Mouse (Mus musculus): Measurements from ENCODE around the gene Cdkal1.

Gene Cdkal1

GRCm38 (mm10) chr13:29403217-29403616 is 452.3 kb downstream of the Cdkal1 start:
- DNase-seq (ENCODE audit: low spot score): no peak

- no peak for DNase-seq (ENCODE audit: low spot score)
Measured at GRCm38 (mm10) chr13:29402526-29403040, 452.9 kb downstream of the Cdkal1 start.

DNA sequence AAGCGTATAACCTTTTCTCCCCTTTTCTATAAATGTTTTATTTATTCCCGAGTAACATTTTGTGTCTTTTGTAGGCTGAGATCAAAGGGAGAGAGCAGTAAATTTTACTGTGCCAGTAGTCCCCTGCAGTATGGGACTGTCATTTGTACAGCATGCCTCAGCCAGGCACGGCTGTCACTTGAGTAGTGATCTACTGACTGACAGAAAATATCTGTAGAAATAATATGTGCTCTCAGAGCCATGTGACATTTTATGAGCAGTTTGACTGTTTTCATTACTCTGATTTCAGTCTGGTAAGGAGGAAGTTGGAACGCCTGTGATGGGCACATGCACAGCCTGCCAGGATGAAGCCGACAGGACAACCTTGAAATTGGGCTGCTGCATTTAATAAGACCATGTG is 455.6 kb downstream of the Cdkal1 start:
- no peak for DNase-seq (ENCODE audit: low spot score)

- no peak for DNase-seq (ENCODE audit: low spot score)
Measured at GRCm38 (mm10) chr13:29398456-29398855, 457.0 kb downstream of the Cdkal1 start.

DNA sequence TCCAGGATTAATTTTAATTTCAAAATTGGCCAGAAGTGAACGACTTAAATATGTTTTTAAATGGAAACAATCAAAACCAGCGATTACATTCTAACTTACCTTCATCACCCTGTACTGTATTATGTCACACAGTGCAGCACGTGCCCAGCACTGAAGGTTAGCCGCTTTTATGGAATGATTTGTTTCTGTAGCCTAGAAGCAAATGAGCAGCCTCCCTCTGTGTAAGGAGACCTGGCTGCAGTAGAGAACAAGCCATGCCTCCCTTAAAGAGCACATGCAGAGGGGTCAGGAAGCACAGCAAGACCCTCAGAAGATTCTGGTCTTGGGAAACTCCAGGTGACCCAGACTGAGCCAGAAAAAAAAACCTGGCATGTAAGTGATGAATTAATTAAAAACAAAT is 459.8 kb downstream of the Cdkal1 start:
- DNase-seq (ENCODE audit: low spot score): no peak

- no peak for DNase-seq (ENCODE audit: low spot score)
Measured at GRCm38 (mm10) chr13:29390025-29390424, 465.4 kb downstream of the Cdkal1 start.

- DNase-seq (ENCODE audit: low spot score): no peak
Measured at GRCm38 (mm10) chr13:29388918-29389317, 466.6 kb downstream of the Cdkal1 start.

DNA sequence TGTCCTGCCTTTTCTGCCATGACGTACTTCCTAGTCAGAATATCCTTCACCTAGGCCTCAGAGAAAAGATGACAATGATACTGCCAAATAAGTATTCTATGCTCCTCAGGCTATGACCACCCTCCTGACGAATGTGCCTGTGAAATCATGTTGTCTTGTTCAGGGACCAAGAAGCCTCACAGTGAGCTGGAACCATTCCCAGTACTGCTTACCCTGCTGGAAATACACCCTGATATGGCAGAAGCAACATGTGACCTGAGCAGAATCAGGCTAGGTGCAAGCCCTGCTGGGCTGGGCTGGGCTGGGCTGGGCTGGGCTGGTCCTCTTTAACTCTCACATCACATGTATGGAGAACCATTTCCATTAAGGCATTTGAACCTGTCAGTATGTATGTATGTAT is 477.9 kb downstream of the Cdkal1 start:
- no peak for DNase-seq (ENCODE audit: low spot score)

GRCm38 (mm10) chr13:29371916-29372315 is 483.6 kb downstream of the Cdkal1 start:
- no peak for DNase-seq (ENCODE audit: low spot score)

DNA sequence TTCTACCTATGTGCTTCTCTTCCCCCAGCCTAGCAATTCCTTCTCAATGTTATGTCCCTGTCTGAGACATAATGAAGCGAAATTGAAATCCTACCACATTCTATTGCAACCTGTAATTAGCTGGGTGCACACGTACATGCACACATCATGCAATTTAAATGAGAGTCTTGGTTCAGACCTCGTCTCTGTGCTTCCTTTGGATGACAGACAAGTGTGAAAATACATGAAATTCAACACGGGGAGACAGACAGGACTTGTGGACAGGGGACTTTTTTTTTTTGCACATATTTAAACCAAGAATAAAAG is 484.1 kb downstream of the Cdkal1 start:
- no peak for DNase-seq (ENCODE audit: low spot score)

GRCm38 (mm10) chr13:29370731-29371465 is 484.6 kb downstream of the Cdkal1 start:
- DNase-seq (ENCODE audit: low spot score): no peak

DNA sequence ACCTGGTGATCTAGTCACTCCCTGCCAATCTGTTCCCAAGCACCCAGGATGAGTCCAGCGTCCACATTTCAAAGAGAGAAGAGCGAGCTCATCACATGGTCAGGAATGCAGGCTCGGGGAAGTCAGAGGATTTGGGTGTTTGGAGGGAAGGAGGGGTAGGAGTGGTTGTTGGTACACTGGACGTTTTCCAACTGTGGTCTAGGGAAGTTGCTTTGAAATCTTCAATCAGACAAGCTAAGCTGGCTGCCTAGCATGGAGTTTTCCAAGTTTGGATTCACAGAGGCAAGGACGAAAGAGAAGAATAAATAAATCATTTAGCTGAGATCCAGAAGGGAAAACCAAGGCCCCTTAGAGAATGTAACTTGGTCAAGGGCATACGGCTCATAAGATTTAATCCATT is 486.7 kb downstream of the Cdkal1 start:
- no peak for DNase-seq (ENCODE audit: low spot score)

- DNase-seq (ENCODE audit: low spot score): no peak
Measured at GRCm38 (mm10) chr13:29364901-29365625, 490.4 kb downstream of the Cdkal1 start.

- no peak for DNase-seq (ENCODE audit: low spot score)
Measured at GRCm38 (mm10) chr13:29364009-29364408, 491.5 kb downstream of the Cdkal1 start.

GRCm38 (mm10) chr13:29361842-29362241 is 493.6 kb downstream of the Cdkal1 start:
- DNase-seq (ENCODE audit: low spot score): no peak

DNA sequence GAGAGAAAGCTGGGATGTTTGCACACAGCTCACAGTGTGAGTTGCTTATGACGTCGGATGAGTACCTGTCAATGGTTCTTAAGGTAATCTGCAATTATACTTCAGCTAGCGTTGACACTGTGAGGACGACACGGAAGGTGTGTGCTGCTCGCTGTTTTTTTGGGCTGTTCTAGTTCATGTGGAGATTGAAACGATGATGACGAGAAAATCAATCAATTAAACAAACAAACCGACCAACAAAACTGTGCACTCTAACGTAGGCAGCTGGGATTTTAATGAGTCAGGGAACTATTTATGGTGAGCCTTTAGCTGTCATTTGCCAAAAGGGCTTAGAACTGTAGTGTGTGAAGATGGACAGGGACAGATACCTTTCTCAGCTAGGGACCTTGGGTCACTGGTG is 494.6 kb downstream of the Cdkal1 start:
- no peak for DNase-seq (ENCODE audit: low spot score)

- no peak for DNase-seq (ENCODE audit: low spot score)
Measured at GRCm38 (mm10) chr13:29359341-29359740, 496.1 kb downstream of the Cdkal1 start.

GRCm38 (mm10) chr13:29357483-29357882 is 498.0 kb downstream of the Cdkal1 start:
- DNase-seq (ENCODE audit: low spot score): no peak

DNA sequence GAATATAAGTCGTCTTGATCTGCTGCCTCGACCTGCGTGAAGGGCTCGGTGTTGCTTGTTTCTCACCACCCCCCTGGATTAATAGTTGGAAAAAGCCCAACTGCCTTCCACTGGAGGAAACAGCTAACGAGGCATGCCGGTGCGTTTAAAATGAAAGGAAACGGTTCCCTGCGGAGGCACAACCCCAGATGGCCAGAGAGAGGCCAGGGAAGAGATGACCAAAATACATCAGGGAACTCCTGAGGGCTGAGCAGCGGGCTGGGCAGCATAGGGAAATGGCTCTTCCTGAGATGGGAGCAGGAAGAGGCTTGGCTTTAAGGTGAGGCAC is 499.4 kb downstream of the Cdkal1 start:
- no peak for DNase-seq (ENCODE audit: low spot score)

DNA sequence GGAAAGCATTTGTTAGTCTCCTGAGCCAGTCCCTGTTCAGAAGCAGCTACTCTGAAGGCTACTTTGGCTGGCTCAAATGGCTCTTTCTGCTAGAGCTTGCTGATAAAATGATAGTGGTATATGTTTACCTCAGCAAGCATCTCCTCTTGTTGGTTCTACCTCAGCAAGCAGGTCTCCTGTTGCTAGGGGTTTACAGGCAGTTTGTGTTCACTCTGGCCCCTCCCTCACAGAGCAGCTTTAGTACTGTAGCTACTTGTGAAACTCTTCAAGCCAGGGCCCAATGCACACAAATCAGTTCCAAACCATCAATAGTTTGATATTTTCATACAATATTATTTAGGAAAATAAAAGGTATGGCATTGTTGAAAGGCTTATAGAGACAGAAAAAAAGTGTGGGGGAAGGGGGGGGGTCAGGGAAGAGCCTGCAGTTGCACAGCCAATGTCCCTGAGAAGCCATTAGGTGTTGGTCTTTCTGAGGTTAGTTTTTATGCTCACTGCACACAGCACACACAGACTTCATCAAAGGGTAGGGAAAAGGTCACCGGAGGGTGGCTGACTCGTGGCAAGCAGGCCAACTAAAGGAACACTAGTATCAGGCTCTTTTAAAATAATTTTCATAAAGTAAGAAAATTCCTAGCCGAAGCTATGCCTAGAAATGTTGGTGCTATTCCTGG is 499.9 kb downstream of the Cdkal1 start:
- DNase-seq (ENCODE audit: low spot score): no peak

DNA sequence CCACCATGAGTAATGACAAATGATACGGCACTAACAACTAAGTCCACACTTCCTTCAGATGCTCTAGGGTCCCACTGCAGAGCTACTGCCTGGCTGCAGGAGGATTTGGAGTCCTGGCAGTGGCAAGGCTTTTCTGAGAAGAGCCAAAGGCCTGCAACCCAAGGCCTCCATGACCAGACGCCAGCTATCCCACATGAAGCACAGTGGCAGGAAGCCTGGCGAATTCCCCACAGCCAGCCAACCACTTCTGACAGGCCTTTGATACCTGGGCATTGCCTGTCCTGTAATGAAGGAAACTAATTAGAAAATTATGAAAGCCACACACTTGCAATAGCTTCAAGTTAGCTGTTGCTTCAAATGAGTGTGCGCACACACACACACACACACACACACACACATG is 500.5 kb downstream of the Cdkal1 start:
- DNase-seq (ENCODE audit: low spot score): no peak

DNA sequence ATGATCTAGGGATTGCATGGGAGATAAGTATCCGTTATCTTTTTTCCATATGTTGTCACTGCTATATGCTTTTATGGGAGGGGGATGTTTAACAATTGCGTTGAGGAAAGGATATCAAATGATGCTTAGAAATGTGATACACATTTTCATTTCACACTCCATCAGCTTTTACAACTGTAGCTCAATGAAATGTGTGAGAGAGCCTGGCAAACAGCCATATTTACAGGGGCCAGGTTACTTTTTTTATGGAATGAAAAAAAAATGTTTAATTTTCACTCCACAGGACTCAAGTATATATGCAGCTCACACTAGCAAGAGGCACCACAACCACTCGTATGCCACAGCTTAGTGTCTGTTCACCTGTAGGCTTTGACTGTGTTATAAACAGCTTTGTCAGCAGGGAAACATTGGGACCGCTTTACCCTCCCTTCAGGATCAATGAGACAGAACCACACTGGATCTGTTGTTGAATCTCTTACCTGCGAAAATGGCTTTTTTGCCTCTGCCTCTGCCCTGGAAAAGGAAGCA is 501.5 kb downstream of the Cdkal1 start:
- DNase-seq (ENCODE audit: low spot score): no peak

Data from T-cell, adult 2 months (primary cell).